Mouse (Mus musculus): ENCODE data around the gene Atp6v0b.

Atp6v0b gene

GRCm38 (mm10) chr4:117887133-117887532 lies at the start of gene Atp6v0b:
Gene Atp6v0b (minus strand): TSS chr4:117887333.
- peak; percentile 60 for DNase-seq (ENCODE audit: extremely low read depth, low read depth)

DNA sequence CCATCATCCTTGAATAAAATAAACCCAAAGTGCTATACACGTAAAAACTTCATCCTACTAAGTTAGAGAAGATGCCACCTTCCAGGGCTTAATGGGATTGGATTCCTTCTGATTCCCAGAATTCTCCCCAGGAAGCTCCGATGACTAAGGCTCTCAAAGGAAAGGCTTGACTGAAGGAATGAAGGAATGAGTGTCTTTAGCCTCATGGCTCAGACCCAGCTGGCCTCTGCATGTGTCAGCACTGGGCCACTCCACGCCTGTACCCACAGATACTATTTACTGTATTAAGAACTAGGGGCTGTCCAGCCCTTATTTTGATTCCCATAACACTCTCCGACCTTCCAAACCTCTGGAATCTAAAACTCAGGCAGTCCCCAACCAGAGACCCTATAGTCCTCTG lies 46.9 kb upstream of the Atp6v0b start:
- no peak for DNase-seq (ENCODE audit: extremely low read depth, low read depth)

GRCm38 (mm10) chr4:117933248-117933647 lies 46.1 kb upstream of the Atp6v0b start:
- no peak for DNase-seq (ENCODE audit: extremely low read depth, low read depth)

DNA sequence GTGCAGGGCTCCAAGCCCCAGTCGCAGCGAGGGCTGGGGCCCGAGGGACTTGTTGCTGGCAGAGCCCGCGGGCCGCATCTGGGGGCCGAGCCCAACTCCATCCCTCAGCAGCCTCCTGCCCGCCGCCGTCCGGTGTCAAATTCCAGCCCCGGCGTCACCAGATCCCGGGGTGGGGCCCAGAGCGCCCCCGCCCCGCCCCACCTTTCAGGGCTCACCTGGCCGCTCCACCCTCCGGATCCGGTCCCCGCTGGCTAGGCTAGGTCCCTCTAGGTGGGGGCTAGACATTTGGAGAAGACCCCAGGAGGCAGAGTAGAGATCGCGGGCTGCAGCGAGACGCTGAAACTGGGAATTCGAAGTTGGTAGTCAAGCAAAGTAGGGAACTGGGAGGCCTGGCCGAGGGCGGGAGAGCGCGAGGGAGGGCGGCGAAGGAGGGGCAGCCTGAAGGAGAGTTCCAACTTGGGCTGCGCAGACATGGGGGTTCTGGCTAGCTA lies 42.3 kb upstream of the Atp6v0b start, which contains the start of gene Artn:
Artn (minus strand) TSS at position 373 of the 491 bp plus-strand sequence.
- no peak for DNase-seq (ENCODE audit: extremely low read depth, low read depth)

DNA sequence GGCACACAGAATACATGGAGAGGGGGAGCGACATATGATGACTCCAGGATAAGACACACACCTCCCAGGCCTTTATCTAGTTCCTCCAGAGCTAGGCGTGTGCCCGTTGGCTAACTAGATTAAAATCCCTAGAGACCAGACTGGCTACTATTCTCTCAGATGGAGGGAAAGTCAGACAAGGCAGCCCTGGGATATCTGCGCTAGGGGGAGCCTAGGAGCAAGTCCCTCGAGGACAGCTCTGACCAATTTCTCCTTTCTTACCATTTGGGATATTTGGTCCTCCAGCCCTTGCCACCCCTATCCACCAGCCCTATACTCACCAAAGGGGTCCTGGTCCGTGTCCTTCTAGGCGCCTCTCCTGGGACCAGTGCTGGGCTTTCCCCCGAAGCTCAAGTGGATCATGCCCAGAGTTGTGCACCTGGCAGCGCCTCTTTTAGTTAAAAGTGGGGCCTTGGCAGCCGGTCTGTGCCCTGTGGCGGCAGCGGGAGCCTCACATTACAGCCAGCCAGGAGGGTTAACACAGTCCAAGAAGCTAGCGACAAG lies 41.6 kb upstream of the Atp6v0b start:
- DNase-seq (ENCODE audit: extremely low read depth, low read depth), result peak; percentile 85

DNA sequence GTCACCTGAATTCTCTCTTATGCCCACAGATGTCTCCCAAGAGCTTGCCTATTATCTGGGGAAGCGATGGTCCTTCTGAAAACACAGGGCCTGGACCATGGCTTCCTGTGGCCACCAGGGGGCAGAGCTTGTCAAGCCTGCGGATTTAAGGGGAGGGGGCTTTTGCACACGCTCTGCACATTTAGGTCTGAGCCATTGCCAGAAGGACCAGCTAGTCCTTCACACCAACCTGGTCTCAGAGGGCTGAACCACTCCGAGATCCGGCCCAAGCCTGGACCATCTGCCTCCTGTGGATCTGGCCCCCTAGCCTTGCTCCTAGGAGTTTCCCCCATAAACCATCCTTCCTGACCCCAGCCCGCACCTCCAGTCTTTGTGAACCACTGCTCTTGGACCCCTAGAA lies 41.1 kb upstream of the Atp6v0b start:
- peak; percentile 36 for DNase-seq (ENCODE audit: extremely low read depth, low read depth)

- DNase-seq (ENCODE audit: extremely low read depth, low read depth), result no peak
Measured at GRCm38 (mm10) chr4:117926545-117927482, 39.7 kb upstream of the Atp6v0b start.

- DNase-seq (ENCODE audit: extremely low read depth, low read depth), result no peak
Measured at GRCm38 (mm10) chr4:117924916-117925315, 37.8 kb upstream of the Atp6v0b start.

- no peak for DNase-seq (ENCODE audit: extremely low read depth, low read depth)
Measured at GRCm38 (mm10) chr4:117923450-117923849, 36.3 kb upstream of the Atp6v0b start.

GRCm38 (mm10) chr4:117921358-117921757 lies 34.2 kb upstream of the Atp6v0b start:
- no peak for DNase-seq (ENCODE audit: extremely low read depth, low read depth)

DNA sequence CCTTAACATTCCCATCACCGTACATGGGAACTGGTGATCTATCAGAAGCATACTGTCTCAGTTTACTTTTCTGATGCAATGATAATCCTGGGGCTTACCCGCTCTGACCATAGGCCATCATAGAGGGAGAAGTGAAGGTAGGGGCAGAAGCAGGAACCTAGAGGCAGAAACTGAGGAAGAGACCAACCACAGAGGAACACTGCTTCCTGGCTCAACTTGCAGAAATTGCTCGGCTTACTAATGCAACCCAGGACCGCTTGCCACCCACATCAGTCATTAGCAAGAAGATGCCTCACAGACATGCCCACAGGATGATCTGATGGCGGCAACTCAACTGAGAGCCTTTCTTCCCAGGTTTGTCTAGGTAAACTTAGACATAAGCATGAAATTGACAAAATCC lies 31.6 kb upstream of the Atp6v0b start:
- no peak for DNase-seq (ENCODE audit: extremely low read depth, low read depth)

DNA sequence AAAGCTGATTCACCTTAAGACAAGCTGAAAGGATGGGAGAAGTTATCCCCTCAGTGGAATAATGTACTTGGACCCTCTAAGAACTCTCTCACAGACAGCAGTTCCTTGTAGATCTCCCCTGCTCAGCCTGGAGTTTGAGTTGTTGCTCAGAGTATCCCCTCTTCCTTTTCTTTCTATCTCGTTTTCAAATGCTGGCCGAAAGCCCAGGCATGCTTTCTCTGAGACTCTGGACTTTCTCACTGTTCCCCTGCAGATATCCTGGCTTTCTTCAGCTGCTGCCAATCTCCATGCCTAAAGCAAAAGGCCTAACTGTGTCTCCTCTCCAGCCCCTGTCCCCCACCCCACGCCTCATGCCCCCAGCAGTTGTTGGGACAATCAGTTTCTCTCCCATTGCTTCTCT lies 31.1 kb upstream of the Atp6v0b start:
- peak; percentile 35 for DNase-seq (ENCODE audit: extremely low read depth, low read depth)

DNA sequence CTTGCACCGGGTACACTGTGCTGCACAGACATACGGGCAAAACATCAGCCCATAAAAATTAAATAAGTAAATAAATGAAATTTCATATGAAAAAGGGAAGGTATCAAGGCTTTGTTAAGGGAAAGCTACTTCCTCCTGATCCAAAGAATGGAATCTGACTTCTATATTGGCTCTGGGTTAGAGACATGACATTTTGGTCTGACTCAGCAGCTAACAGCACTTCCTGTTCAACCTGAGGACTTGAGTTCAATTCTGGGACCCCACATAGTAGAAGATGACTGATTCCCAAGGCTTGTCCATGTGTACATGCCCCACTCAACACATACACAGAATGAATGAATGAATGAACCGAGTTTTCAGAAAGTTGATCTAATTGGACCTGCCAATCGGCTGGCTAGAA lies 30.7 kb upstream of the Atp6v0b start:
- peak; percentile 39 for DNase-seq (ENCODE audit: extremely low read depth, low read depth)

GRCm38 (mm10) chr4:117917402-117917801 lies 30.3 kb upstream of the Atp6v0b start:
- peak; percentile 72 for DNase-seq (ENCODE audit: extremely low read depth, low read depth)

DNA sequence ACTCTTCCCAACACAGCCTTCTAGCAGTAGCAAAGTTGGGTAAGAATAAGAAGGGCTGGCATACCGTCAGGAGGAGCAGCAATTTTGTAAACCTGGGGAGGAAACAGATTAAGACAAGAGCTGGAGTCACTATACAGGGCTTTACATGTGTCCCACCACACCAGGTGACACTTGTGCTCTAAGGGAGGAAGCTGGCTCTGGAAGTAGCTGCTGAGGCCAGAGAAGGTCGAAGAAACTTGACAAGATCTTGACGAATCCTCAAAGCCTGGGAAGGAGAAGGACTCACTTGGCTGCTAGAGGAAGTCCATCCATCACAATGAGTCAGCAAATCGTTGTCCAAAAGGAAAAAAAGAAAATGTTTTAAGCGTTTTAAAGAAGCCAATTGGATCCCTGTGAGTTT lies 29.3 kb upstream of the Atp6v0b start:
- peak; percentile 24 for DNase-seq (ENCODE audit: extremely low read depth, low read depth)

GRCm38 (mm10) chr4:117915489-117916105 lies 28.5 kb upstream of the Atp6v0b start:
- peak; percentile 62 for DNase-seq (ENCODE audit: extremely low read depth, low read depth)

- DNase-seq (ENCODE audit: extremely low read depth, low read depth), result peak; percentile 82
Measured at GRCm38 (mm10) chr4:117914591-117915442, 27.7 kb upstream of the Atp6v0b start, which contains the start of gene Ipo13. Gene Ipo13 (minus strand): TSS chr4:117914999.

DNA sequence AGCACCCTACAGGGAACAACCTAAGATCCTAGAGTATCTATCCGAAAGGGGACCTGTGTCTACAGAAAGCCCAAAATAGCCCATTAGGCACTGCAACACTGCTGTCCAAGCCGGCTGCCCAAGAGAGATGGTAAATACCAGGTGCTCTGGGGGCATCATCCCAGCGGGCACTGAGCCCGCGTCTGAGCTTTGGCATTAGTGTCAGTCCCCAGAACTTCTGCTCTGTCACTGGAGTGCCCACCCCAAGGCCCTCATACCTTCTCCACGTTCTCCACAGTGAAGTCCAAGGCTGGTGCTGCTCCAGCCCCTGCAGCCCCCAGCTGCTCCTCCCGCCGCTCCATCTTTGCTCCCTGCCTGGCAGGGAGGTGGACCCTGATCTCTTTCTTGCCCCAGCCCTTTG lies 26.9 kb upstream of the Atp6v0b start:
- DNase-seq (ENCODE audit: extremely low read depth, low read depth), result no peak

DNA sequence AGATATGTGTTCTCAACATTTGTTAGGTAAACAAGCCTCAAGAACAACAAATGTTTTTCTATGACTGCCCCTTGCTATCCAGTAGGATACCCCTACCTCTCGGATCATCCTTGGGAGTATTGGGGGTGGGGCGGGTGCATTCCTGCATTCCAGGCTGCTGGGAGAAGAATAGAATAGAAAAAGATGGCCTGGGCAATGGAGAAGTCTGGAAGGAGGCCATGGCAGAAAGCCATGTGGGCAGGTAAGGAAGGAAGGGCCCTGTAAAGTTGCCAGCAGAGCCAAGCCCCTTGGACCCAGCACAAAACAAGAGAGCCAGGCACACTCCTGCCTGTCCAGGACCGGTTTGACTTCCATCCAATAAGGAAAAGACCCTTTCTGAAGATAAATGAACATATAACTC lies 26.3 kb upstream of the Atp6v0b start:
- DNase-seq (ENCODE audit: extremely low read depth, low read depth), result no peak

GRCm38 (mm10) chr4:117912685-117913273 lies 25.6 kb upstream of the Atp6v0b start:
- no peak for DNase-seq (ENCODE audit: extremely low read depth, low read depth)

- no peak for DNase-seq (ENCODE audit: extremely low read depth, low read depth)
Measured at GRCm38 (mm10) chr4:117912131-117912561, 25.0 kb upstream of the Atp6v0b start.

All from MEL-GATA-1-ER (cell line).